Mouse (Mus musculus): ENCODE data around the gene Pdcd11.
"Not testable (repeated sequence)": the region's sequence is repeated elsewhere in the genome, so short reads cannot be mapped to it uniquely, and the experiment has no call there.

Gene Pdcd11

DNA sequence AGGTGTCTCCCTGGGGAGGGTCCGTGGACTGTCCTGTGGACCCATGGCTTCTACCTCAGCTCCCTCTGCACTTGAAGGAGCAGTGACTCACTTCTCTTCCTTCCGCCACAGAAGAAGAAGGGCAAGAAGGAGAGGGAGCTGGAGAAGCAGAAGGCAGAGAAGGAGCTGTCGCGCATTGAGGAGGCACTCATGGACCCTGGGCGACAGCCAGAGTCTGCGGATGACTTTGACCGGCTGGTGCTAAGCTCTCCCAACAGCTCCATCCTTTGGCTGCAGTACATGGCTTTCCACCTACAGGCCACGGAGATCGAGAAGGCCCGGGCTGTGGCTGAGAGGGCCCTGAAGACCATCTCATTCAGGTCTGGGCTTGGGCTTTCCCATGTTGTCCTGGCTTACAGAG lies 37.6 kb downstream of the Pdcd11 start:
- no peak for DNase-seq (ENCODE audit: low spot score in 2 of 2)

DNA sequence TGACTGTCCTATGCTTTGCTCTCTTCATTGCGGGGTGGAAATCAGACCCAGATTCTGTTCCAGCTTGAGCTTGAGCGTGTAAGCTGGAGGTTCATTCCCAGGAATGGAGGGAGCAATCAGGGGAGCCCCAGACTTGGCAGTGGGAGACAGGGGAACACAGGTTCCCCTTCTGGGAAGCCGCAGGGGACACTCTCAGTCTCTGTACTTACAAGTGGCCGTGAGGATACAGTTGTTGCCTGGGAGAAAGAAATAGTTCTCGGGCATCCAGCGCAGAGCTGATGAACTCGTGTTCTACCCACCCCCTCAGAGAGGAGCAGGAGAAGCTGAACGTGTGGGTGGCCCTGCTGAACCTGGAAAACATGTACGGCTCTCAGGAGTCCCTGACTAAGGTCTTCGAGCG lies 38.3 kb downstream of the Pdcd11 start:
- DNase-seq (ENCODE audit: low spot score in 2 of 2): no peak

DNA sequence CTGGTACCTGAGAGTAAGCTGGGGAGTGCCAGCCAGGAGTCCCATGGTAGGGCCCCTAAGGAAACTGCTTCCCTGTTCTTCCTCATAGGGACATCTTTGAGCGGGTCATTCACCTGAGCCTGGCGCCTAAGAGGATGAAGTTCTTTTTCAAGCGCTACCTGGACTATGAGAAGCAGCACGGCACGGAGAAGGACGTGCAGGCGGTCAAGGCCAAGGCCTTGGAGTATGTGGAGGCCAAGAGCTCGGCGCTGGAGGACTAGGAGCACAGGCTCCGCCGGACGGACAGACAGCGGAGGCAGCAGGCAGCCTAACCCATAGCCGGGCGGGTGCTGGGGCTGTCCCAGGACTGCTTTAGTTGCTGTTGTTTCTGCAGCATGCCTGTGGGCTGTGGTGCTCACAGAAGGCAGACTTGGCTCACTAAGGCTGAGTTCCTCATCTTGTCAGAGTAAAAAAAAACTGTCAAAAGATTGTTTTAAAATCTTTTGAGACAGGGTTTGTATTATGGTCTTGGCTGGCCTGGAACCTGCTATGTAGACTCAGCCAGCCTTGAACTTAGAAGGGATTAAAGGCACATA lies 40.1 kb downstream of the Pdcd11 start:
- no peak for DNase-seq (ENCODE audit: low spot score in 2 of 2)

DNA sequence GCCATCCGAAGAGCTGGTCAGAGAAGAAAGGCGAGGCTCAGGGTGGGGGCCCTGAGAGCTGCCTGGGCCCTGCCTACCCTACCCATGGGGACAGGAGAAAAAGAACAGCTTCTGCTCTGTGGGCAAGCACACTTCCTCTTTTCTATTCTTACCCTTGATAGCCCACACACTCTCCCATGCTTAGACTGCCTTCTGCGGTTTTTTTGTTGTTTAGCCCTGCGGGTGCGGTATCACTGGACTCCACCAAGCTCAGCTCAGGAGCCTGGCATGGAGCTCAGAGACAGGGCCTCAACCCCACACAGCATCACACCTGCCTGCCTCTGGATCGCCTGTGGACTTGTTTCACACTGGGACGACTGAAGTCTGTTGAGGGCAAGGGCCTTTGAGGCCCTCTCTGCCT lies 42.6 kb downstream of the Pdcd11 start:
- no peak for DNase-seq (ENCODE audit: low spot score in 2 of 2)

DNA sequence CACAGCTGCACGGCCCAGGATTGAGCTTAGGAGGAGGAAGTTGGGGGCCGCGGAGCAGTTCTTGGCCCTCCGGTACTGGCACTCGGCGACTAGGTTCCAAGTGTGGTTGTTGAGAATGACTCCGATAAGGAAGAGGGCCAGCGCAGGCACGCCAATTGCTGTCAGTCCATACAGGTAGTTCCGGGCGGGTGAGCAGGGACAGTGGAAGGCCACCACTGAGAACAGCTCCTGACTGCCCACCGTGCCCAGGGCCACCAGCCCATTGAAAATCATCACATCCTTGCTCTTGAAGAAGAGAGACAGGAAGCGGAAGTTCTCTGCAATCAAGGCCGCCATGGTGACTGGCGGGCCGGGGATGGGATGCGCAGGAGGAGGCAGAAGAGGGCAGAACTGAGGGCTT lies 45.0 kb downstream of the Pdcd11 start:
- DNase-seq (ENCODE audit: low spot score in 2 of 2): no peak

DNA sequence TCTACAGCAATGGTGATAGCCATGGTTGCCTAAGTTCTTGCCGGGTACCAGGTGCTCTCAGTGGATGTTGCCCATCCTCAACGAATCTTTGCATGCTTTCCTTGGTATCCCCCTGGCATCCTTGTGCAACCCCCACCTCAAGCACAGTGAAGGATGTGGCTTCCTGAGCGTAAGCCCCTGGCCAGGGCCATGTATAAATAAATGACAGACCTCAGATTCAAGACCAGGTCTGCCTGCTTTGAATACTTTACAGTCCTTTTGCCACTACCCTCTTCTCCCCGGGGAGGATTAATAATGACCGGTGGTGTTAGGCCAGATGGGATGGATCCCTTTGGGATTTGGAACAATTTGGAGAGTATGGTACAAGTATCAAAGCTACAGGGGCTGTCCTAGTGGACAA lies 45.6 kb downstream of the Pdcd11 start:
- DNase-seq (ENCODE audit: low spot score in 2 of 2): no peak

DNA sequence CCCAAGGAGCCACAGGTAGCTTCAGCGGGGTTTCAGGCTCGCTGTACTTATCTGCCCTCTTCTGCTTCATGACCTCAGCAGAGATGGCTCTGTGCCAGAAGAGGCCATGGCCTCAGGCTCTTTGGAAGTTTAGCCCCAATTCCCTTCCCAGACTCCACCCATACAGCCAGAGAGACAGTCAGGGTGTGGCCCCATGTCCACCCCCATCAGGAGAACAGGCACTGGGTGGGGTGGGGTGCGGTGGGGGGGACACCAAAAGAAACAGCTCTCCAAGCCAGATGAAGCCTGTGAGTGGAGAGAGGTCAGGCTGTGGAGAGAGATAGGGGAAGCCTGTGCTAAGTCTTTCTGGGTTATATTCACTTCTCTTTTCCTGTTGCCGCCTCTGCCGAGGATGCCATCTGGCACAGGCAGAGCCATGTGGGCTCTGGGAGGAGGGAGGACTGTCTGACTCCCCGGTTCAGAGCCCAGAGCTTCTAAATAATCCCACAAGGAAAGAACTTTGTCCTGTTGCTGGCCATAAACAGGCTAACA lies 46.5 kb downstream of the Pdcd11 start:
- DNase-seq (ENCODE audit: low spot score in 2 of 2): peak; percentile 57

DNA sequence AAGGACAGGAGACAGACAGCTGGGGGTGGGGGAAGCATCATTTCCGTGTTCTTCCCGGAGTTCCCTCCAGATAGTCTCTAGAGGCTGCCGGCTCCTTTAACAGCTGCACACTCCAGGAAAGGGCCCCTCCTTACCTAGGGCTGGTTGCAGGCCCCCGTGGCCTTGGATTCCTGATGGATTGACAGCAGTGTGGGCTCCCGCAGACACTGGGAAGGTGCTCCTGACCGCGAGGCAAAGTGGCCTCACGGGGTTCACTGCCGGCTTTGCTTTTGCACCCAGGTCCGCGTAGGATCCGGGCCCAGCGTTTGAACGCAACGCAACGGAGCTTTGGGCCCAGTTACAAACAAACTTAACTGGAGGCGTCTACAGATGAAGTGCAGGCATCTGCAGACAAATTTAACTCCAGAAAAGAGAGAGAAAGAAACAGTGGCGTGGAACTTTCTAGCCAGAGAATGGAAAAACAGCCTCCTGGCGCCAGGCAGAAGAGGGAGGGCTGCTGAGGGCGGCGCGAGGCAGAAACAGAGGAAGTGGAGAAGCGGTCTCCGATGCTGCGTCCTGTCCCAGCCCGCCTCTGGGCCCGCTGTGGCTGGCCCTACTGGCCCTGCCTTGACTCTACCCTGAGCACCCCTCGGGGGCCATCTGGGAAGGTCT lies 47.3 kb downstream of the Pdcd11 start, which contains the start of gene Calhm2:
Gene Calhm2, minus strand, starts transcription at position 524 of the 651 bp plus-strand sequence.
- DNase-seq (ENCODE audit: low spot score in 2 of 2): peak; percentile 64 to 70

DNA sequence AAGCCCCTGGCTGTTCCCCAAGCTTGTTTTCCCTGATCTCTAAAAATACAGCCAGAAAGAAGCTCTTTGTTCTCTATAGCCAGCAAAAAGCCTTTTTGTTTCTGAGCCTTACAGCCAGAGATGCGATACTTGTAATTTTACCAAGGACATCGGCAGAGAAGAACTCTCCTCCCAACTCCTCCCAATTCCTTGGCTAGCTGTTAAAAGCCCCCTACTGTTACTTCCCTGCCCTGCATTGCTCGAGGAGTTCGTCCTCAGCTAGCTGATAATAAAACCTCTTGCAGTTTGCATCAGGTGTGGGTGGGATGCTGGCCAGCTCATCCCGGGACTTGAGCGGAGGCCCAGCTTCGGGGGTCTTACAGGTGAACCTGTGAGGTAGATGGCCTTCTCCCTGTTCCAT lies 49.0 kb downstream of the Pdcd11 start:
- not testable (repeated sequence) for DNase-seq (ENCODE audit: low spot score in 2 of 2)

DNA sequence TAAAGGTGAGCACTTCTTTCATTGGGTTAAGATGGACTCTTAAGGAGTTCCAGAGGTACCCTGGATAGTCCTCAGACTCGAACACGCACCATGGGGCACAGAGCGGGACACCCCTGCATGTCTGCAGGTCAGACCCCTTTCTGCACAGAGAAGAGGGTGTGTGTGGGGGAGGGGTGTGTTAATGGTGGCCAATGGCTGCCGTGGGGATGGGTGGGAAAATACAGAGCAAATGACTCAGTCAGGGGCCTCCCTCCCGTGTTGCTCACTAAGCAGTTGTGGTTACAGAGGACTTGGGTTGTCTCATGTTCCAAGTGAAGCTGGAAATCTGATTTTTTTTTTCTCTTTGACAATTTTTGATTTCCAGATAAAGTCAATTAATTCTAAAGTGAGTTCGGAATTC lies 51.9 kb downstream of the Pdcd11 start:
- no peak for DNase-seq (ENCODE audit: low spot score in 2 of 2)

DNA sequence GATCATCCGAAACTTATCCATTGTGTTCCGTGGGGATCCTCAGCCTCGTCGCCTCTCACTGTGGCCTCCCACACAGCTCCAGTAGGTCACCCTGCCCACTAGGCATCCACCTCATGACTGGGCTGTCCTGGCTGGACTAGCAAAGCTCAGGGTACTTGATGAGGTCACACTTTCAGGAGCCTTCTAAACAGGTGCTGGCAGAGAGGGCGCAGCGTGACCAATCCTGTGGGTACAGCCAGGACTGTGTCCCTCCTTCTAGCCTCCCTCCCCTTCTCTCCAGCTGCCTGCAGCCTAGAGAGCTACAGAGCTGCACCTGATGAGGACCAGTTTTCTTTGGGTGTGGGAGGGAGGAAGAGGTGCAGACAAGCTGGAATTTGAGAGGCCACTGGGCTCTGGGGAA lies 53.6 kb downstream of the Pdcd11 start, which contains the start of gene Calhm1:
Gene Calhm1, minus strand, starts transcription at position 101 of the 400 bp plus-strand sequence.
- DNase-seq (ENCODE audit: low spot score in 2 of 2): no peak

DNA sequence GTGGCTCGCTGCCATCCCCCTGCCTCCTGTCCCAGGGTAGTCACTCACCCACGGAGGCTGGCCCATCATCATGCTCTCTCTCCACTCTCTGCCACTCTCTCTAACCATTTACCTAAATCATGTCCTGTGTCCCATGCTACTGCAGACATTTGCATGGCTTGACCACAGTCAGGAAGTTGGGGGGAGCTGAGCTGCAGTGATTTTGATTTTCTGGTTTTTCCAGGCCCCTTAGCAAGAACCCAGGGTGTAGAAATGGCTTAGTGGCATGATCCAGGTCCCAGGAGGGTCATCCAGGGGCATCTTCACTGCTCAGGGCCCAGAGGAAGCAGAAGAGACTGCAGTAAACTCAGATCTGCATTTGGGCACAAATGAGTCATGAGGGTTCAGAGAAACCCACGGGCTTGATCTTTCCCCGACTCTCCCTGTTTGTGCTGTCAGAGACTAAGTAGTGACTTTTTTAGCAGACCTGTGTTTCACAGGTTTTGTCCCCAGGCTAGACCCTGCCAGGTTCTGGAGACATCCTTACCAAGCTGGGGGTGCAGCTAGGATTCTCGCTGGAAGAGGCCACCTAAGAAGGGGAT lies 57.8 kb downstream of the Pdcd11 start:
- DNase-seq (ENCODE audit: low spot score in 2 of 2): no peak

DNA sequence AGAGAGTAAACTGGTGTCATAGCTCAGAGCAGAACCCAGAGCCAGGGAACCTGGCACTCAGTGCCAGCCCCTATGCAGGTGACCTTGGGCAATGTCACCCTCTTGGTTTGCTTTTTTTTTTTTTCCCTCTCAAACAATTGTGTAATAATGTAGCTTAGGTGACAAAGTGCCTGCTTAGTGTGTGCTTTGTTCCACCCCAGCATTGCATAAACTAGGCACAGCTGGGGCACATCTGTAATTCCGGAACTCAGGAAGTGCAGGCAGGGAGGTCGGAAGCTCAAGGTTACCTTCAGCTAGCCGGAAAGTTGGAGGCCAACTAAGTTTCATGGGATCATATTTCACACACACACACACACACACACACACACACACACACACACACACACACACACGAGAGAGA lies 59.3 kb downstream of the Pdcd11 start:
- no peak for DNase-seq (ENCODE audit: low spot score in 2 of 2)

DNA sequence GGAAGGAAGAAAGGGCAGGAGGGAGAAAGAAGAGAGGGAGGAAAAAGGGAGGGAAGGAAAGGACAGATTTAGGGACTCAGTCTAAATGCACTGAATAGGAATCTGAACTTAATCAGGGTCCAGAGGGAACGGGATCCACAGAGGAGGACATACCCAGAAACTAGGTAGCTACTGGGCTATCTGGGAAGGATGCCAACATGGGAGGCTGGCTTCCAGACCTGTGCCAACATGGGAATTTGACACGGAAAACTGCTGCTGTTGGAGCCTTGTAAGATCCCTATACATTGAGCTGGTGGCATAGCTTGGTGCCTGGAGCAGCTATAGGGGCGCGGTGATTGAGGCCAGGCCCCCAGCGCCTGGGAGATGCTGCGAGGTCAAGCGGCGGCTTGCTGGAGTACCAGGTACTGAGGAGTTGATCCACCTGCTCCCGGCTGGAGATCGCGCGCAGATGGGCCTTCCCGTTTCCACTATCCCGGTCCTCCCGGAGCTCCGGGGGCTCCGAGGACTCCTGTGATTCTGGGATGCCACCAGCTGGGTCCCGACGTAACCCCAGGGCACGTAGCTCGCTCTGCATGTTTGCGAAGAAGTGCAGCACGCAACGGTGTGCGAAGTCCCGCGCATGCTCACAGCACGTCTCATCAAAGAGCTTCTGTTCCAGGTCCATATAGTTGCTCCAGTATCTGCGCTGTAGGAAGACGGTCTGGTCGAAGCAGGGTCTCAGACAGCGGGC lies 60.9 kb downstream of the Pdcd11 start:
- no peak for DNase-seq (ENCODE audit: low spot score in 2 of 2)

DNA sequence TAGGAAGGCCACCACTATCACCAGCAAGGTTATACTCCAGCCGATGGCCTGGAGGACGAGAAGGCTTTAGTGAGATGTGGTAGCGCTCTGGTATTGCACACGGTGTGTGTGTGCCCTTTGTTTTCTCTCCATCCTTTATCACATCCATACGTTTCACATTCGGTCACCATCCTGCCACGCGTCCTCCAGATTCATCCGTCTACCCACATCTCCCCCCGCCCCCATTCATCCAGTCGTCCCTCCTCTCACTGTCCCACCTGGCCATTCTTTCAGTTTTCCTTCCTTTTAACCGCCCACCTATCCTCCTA lies 61.4 kb downstream of the Pdcd11 start:
- DNase-seq (ENCODE audit: low spot score in 2 of 2): no peak

DNA sequence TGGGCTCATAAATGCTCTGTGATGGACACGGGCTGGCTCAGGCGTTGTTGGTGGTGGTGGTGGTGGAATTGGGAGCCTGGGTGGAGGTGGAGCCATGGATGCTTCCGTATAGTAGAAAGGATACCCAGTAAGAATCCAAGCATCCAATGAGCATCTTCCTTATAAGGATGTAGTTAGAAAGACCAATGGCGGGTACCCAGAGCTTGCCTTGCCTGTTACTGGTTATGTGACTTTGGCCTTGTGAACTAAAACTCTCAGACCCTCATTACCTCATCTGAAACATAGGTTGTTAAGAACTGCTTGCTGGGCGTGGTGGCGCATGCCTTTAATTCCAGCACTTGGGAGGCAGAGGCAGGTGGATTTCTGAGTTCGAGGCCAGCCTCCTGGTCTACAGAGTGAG lies 63.2 kb downstream of the Pdcd11 start:
- DNase-seq (ENCODE audit: low spot score in 2 of 2): no peak

DNA sequence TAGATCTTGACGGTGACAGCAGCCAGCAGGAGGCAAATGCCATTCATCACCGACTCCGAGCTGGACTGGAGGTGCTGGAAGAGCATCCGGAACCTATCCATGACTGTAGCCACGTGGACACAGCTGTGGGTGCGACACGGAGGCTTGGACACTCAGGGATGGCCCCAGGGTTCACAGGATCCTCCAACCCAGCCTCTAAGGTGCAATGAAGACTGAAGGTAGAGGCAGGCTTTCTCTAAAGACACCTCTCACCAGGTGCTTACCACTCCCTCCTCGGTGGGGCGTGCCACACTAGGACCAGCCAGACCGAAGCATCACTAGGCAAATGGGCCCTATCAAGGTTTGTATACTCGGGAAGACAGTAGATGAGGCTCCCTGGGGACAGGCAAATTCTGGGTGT lies 67.1 kb downstream of the Pdcd11 start, which contains the start of gene Calhm3:
Gene Calhm3, minus strand, starts transcription at position 101 of the 400 bp plus-strand sequence.
- DNase-seq (ENCODE audit: low spot score in 2 of 2): no peak

DNA sequence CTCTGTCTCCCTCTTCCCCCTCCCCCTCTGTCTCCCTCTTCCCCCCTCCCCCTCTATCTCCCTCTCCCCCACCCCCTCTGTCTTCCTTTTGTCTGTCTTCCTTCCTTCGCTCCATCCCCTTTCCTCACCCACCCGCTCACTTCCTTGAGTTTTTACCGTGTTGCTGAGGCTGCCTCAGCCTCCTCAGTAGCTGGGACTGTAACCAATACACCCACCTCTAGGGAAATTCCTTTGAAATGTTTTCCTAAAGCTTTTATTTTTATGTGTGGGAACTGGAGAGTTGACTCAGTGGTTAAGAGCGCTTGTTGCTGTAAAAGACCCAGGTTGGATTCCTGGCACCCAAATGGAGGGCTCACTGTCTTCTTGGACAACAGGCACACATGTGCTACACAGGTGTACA lies 71.1 kb downstream of the Pdcd11 start:
- DNase-seq (ENCODE audit: low spot score in 2 of 2): no peak

DNA sequence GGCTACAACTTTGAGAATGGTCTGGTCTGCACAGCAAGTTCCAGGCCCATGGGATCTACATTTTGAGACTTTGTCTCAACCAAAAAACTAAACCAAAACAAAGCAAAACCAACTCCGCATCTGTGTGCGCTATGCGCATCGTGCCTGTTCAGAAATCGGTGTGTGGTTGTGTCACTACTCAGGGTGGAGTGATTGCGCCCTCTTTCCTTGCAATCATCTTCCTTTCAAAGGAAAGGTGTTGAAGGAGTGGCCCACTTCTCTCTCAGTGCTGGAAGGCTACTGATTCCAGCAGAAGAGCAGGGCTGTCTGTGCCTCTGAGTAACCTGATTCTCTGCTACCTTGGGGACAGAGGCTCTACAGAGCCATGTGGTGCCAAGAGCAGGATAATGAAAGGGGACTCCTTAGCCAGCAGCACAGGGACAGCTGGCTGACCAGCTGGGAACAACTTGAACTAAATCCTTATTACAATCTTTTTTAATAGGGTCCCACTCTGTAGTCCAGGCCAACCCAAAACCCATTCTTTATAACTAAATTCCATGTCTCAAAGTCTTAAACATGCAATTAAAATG lies 72.7 kb downstream of the Pdcd11 start:
- DNase-seq (ENCODE audit: low spot score in 2 of 2): no peak

DNA sequence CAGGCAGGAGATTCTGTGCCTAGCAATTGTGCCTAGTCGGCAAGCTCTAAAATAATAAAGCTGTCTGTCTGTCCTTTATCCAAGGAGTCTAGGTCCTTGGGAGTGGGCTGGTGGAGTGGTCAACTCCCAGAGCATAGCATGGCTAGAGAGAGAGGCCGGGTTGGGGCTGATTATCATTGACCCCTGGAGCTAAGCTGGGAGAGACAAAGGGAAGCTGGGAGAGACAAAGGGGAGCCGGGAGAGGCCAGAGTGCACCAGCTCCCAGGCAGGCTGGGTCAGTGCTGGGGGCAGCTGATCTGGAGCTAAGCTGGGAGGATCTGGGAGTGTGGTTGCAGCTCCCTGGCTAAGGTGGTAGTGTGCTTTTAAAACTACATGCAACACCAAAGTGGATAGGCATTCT lies 76.2 kb downstream of the Pdcd11 start:
- DNase-seq (ENCODE audit: low spot score in 2 of 2): no peak

DNA sequence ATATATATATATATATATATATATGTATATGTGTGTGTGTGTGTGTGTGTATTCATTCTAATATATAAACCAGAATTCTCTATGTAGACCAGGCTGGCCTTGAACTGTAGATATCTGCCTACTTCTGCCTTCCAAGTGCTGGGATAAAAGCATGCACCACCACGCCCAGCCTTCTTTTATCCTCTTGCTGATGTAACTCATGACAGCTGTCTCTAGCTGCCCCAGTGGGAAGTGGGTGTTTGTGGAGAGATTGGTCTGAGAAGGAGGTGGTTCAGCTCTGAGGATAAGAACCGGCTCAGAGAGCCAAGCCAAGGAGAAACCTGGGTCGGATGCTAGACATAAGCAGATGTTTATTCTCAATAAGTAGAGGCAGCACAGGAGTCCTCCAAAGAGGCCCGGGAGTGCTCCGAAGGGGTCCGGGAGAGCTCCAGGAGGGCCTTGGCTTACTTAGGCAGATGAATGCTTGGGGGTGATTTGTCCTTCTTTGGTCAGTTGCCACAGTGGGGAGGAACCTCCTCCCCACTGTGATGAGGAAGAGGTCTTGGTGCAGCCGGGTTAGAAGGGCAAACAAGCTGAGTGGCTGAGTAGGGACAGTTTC lies 77.1 kb downstream of the Pdcd11 start:
- DNase-seq (ENCODE audit: low spot score in 2 of 2): no peak

DNA sequence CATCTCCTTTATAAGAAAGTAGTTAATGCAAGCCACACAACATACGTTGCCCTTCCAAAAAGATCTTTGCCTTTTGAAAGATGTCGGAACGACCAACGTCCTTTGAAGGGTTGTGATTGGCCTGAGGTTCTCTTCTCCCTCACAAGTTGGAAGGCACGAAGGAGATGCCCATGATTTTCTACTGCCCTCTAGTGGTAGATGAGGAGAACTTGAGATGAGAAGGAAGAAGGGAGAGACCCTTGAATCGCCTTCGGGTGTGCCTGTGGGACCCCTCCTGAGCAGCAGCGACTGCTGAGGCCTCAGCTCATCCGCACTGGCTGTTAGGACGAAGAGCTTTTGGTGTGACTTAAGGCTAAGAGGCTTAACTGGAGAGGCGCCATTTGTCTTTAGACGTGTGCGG lies 77.7 kb downstream of the Pdcd11 start:
- DNase-seq (ENCODE audit: low spot score in 2 of 2): no peak
